In the genomic region with DNA sequence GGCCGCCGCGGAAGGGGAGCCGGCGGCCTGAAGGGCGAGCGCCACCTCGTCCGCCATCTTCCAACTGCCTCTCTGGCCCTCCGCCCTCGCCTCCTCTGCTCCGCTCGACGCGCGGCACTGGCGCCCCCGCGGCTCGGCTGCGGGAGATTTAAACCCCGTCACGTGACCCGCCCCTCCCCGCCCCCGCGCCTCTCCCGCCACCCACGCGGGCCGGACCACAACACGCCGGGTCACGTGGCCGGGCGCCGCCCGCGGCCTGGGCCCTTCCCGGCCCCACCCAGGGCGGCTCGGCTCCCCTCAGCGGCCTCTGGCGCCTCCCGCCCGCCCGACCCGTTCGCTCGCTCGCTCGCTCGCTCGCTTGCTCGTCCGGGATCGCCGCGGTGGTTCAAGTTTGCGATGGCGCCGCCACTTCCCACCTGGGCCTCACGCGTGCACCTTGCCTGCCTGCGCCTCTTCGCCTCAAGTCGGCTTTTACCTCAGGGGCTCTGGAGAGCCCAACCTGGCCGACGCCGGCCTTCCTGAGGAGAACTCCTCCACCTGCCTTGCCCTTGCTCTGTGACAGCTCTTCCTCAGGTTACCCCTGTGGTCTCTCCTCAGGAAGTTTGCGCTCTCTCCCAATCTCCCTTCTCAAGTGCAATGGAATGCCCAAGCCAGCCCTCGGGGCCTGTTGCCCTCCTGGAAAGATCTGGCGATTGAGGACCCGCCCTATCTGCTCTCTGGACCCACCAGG, we compare ENCODE assay signal across 8 mouse cellular contexts. TPM values are rescaled to one million over a fixed set of nuclear protein-coding genes. Genes with fewer than 3 reads are reported as not detected.
DNase-seq lines count a peak whose midpoint lies in the region; ATAC-seq lines count a peak whose summit lies in the region.

No protein-coding gene starts in this region.

- peak; percentile 95 for DNase-seq in adrenal gland, postnatal 14 days
- peak; percentile 95 for DNase-seq in embryonic facial prominence, embryonic 10.5 days (ENCODE audit: low spot score)
- DNase-seq in kidney, adult 11 months = peak; percentile 87
- DNase-seq in left cerebral cortex, postnatal 4 days = peak; percentile 93
- DNase-seq in midbrain, embryonic 11.5 days (ENCODE audit: low spot score, missing footprints) = peak; percentile 98
- peak; percentile 90 for DNase-seq in right cerebral cortex, postnatal 4 days
- DNase-seq in yolk sac, embryonic 10.5 days (ENCODE audit: low spot score) = peak; percentile 93

- peaks cover 24% of the 10 kb centered on the region for H3K36me3 ChIP-seq in embryonic facial prominence, embryonic 10.5 days (replicated peaks)
- H3K36me3 ChIP-seq in midbrain, embryonic 11.5 days (ENCODE audit: control insufficient read depth, insufficient read depth, low read length) = no peaks in the 10 kb centered on the region; the same call in 1 of the 2 replicates

- peak overlapping the region; percentile 82 for H3K4me3 ChIP-seq in embryonic facial prominence, embryonic 10.5 days
- peak overlapping the region; percentile 91 for H3K4me3 ChIP-seq in midbrain, embryonic 11.5 days (ENCODE audit: low read depth, low read length)

- H3K27ac ChIP-seq in embryonic facial prominence, embryonic 10.5 days (replicated peaks) = peak overlapping the region; percentile 96
- H3K27ac ChIP-seq in midbrain, embryonic 11.5 days (ENCODE audit: low read depth, low read length) = peak overlapping the region; percentile 79

- under 1% methylated on average over 73 of the region's 74 CpGs for WGBS in embryonic facial prominence, embryonic 10.5 days
- WGBS in midbrain, embryonic 11.5 days = under 1% methylated on average over 46 of the region's 74 CpGs

- intact Hi-C loops in left cerebral cortex, postnatal 4 days (cut with DNase I) = loop anchor here (5.0 kb wide), 1 partner anchor 38 kb away; no protein-coding TSS in a partner anchor

- H3K9me3 ChIP-seq in embryonic facial prominence, embryonic 10.5 days = no peaks in the 10 kb centered on the region
- no peaks in the 10 kb centered on the region for H3K9me3 ChIP-seq in midbrain, embryonic 11.5 days (ENCODE audit: control insufficient read depth, low read length)

- H3K27me3 ChIP-seq in embryonic facial prominence, embryonic 10.5 days (replicated peaks; ENCODE audit: low read depth, poor library complexity, severe bottlenecking) = peaks cover 7% of the 10 kb centered on the region; the same call in 1 of the 2 replicates
- H3K27me3 ChIP-seq in midbrain, embryonic 11.5 days (ENCODE audit: control insufficient read depth, insufficient read depth, low read length) = no peaks in the 10 kb centered on the region

- peak overlapping the region; percentile 80 for H3K4me2 ChIP-seq in midbrain, embryonic 11.5 days

- ATAC-seq in granulocyte monocyte progenitor cell, adult 5-6 weeks (replicated peaks; ENCODE audit: poor library complexity, severe bottlenecking) = peak; percentile 88
- peak; percentile 97 for ATAC-seq in midbrain, embryonic 11.5 days (ENCODE audit: low FRiP score)

- H3K9ac ChIP-seq in midbrain, embryonic 11.5 days (ENCODE audit: low read length) = peak overlapping the region; percentile 98

- H3K4me1 ChIP-seq in embryonic facial prominence, embryonic 10.5 days = peaks cover 21% of the 10 kb centered on the region
- peaks cover 16% of the 10 kb centered on the region for H3K4me1 ChIP-seq in midbrain, embryonic 11.5 days (ENCODE audit: control insufficient read depth, insufficient read depth, low read length)

RNA-seq across cellular contexts. Expression of a gene that starts 42.4 kb away (rescaled TPM):
- total RNA-seq in adrenal gland, postnatal 14 days (2021) = 17.7 and 18.1 TPM in 2 replicates
- 6.3 and 6.4 TPM in 2 replicates for polyA plus RNA-seq in embryonic facial prominence, embryonic 10.5 days (2016; fragmentation: Nextera tagmentation; extraction: Ambion mirVana)
- total RNA-seq in granulocyte monocyte progenitor cell, adult 5-6 weeks (2014; fragmentation: Nextera tagmentation) = 20.4 and 31.4 TPM in 2 replicates
- total RNA-seq in granulocyte monocyte progenitor cell, adult 5-6 weeks (2017) = 33.3 and 35.5 TPM in 2 replicates
- total RNA-seq in left cerebral cortex, postnatal 4 days (2021) = 10 to 100 TPM; 14.9 to 17.5 TPM
- polyA plus RNA-seq in midbrain, embryonic 11.5 days (2014; fragmentation: Nextera tagmentation; extraction: Ambion mirVana) = 9.8 and 10.0 TPM in 2 replicates

RNA-seq across cellular contexts. Expression of a gene that starts 43.2 kb away (rescaled TPM):
- total RNA-seq in adrenal gland, postnatal 14 days (2021) = 11.9 and 16.0 TPM in 2 replicates
- 8.7 and 9.4 TPM in 2 replicates for polyA plus RNA-seq in embryonic facial prominence, embryonic 10.5 days (2016; fragmentation: Nextera tagmentation; extraction: Ambion mirVana)
- total RNA-seq in granulocyte monocyte progenitor cell, adult 5-6 weeks (2014; fragmentation: Nextera tagmentation) = 8.2 and 12.3 TPM in 2 replicates
- total RNA-seq in granulocyte monocyte progenitor cell, adult 5-6 weeks (2017) = 10.1 and 13.6 TPM in 2 replicates
- 1 to 10 TPM; 5.5 to 6.9 TPM for total RNA-seq in left cerebral cortex, postnatal 4 days (2021)
- 18.6 and 20.2 TPM in 2 replicates for polyA plus RNA-seq in midbrain, embryonic 11.5 days (2014; fragmentation: Nextera tagmentation; extraction: Ambion mirVana)

Comparison
In these comparisons a context has a peak if more than half of its experiments do, and no peak if none do; other contexts are left out.
1. Peak in every context shown above with its lines: DNase-seq, ATAC-seq, H3K4me3 ChIP-seq and H3K27ac ChIP-seq.